Mouse (Mus musculus): Measurements from ENCODE around the gene Gm21958.

Gene Gm21958

DNA sequence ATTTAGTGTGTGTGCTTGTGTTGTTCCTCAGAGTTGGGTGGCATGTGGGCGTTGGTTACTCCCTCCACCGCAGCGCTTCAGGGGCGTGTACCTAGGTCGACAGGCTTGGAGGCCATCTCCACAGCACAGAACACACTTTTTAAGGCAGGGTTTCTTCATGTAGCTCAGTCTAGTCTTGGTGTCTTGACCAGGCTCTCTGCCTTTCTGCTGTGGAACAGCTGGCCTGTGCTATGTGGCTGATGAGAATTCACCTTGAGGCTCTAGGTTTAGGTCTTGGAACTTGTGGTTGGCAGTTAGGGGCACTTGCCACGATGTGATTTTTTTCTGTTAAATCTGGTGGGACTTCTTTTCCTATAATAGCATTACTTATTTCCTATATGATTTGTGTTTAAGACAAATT, at the start of gene Gm21958:
Gene Gm21958 (minus strand): TSS at position 101 of the 400 bp plus-strand sequence.
- no peak for DNase-seq (ENCODE audit: low read depth)

DNA sequence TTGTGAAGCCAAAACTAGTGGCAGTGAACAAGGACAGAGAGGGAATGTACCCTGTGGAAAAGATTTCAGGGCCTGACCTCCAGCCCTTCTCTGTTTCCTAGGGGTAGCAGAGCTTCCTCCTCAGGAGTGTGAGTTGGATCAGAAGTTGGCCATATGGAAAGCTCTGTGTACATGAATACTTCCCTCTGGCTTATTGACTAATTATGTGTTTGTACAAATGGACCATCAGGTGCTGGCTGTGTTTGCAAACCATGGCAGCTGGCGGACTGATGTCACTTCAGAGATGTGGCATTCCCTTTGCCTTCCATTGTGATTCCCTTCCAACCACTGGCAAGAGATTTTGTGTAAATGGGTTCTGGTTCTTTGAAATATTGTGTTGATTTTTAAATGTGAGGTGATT, 47.1 kb upstream of the Gm21958 start:
- DNase-seq (ENCODE audit: low read depth): no peak

DNA sequence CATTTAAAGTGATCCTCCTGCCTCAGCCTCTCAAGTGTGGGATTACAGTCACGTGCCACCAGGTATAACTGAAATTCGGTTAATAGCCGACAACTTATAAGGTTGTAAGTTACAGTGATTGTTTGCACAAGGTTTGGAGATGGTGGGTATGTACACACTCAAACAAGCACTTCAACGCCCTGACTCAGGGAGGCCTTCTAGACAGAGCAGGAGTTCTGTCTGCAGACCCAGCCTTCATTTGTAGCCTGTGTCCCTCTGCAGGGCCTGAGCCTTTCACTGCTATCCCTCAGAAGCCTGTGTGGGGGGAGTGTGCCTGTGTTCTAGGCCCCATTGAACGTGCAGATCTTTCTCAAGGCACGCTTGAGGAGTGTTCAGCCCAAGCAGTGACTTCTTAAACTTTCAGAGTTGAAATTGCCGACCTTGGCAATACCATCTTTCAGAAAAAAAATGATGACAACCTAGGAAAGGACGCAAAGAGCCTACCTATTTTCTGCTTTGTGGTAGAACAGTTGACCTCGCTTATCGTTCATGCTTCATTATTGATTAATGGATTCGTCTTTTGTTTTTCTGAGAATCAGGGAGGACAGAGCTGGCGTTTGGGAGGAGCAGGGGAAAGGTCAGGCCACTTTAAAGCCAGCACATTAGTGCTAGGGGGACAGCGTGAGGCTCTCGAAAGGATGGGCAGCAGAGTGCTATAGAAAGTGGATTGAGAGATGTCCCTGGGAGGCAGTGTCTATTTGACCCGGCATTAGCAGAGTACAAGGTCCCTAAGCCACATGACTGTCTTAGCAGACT, 46.4 kb upstream of the Gm21958 start:
- no peak for DNase-seq (ENCODE audit: low read depth)

- no peak for DNase-seq (ENCODE audit: low read depth)
Measured at GRCm38 (mm10) chr3:54759211-54759610, 45.1 kb upstream of the Gm21958 start.

- no peak for DNase-seq (ENCODE audit: low read depth)
Measured at GRCm38 (mm10) chr3:54757446-54757845, 43.3 kb upstream of the Gm21958 start.

DNA sequence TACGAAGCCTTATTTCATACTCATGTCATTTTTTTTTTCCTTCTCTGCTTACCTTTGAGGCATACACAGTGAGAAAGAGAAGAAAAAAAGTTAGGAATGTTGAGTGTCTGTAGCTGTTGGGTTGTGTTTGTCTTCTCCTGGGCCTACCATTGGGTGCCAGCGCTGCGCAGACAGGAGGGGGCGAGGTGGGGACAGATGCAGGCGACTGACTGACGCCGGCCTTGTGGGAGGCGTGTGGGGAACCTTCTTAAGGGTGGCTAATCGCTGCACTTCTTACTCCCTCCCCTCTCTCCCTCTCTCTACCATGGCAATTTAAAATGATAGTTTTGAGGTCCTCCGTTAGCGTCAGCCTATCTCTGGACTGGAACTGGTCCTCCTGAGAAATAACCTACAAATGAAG, 41.9 kb upstream of the Gm21958 start:
- no peak for DNase-seq (ENCODE audit: low read depth)

GRCm38 (mm10) chr3:54755145-54756041, 41.2 kb upstream of the Gm21958 start, which contains the start of gene Smad9:
TSS of gene Smad9 (plus strand) at chr3:54755582.
- no peak for DNase-seq (ENCODE audit: low read depth)

GRCm38 (mm10) chr3:54753411-54753810, 39.3 kb upstream of the Gm21958 start:
- no peak for DNase-seq (ENCODE audit: low read depth)

GRCm38 (mm10) chr3:54745799-54746198, 31.6 kb upstream of the Gm21958 start:
- DNase-seq (ENCODE audit: low read depth): no peak

- no peak for DNase-seq (ENCODE audit: low read depth)
Measured at GRCm38 (mm10) chr3:54741965-54742364, 27.8 kb upstream of the Gm21958 start.

DNA sequence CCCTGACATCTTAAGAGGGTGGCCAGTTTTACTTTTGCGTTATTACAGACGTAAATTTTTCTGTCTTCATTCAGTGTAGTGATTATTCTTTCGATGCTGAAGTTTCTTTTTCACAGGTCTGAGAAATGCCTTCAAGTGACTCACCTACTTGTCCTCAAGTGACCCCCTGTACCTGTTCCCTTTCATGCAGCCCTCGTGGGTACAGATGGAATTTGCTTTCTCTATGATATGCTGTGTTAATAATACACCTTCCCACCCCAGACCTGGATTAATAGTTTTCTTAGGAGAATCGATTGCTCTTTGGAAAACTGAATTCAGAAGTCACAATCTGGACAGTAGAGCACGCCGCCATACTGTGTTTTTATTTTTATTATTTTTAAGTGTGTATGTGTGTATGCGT, 23.2 kb upstream of the Gm21958 start:
- DNase-seq (ENCODE audit: low read depth): no peak

- peak; percentile 64 for DNase-seq (ENCODE audit: low read depth)
Measured at GRCm38 (mm10) chr3:54736101-54736927, 22.2 kb upstream of the Gm21958 start.

DNA sequence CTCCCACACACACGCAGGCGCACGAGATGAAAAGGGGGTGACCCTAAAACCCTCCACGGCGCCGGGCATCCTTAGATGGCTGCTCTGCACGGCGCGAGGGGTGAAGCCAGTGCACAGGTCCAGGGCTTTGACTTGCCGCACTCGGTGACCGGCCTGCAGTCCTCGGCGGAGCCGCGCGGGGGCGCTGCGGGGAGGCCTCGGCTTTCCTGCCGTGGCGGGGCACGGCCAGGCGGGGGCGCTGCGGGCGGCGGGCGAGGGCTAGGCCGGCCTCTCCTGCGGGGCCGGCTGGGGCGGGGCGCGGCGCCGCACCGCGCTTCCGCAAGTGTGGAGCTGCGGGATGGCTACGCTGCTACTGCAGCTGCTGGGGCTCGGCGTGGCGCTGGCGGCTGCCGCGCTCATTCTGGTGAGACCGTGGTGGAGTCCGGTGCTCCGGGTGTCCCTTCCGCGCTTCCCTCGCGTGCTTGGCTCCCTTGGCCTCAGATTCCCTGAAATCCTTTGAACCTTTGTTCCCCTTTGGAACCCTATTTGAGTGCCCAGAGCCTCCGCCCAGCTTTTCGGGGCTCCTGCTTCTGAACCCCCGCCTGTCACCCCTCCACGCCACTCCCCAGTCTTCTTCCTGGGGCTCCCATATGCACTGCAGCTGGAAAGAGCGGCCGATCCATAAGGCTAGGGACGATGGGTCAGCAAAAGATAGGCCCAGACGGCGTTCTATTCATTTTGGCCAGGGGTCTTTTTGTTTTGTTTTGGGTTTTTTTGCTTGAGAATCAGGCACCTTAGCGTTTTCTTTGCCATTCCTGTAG, 21.3 kb upstream of the Gm21958 start, which contains the start of the genes Exosc8 and Alg5:
Gene Exosc8 (minus strand): TSS at position 147 of the 800 bp plus-strand sequence.
Gene Alg5 (plus strand): TSS at position 293 of the 800 bp plus-strand sequence.
- no peak for DNase-seq (ENCODE audit: low read depth)

DNA sequence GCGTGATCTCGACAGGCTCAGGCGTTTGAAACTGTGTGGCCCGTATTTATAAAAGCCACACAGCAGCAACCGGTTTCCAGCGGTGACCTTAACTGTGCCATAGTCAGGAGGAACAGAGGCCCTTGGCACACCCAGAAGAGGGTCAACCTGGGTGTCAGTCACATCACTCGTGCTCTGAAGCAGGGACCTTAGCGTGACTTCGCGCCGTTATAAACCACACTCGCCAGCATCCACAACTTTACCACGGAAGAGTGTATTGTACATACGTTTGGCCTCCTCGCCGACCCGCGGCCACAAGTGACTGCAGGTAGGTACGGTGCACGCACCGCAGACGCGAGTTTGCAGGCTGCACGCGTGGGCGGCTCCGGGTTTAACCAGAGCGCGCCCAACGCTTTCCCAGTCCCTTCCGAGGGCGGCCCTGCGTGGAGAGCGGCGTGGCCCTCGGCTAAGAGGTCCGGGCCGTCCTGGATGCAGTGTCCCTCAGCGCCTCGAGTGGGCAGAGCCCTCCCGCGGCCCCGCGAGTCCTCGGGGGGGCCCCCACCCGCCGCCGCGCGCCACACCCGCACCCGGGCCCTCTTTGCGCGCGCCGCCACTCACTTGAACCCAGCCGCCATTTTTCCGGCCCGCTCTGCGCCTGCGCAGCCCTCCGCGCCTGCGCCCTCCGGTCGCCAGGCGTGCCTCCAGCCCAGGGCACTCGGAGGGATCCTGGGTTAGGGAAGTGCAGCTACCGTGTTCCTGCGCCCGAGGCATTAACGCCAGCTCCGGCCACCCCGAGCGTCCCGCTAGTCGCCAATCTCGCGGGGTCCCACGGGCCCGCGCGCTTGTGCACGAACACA, 20.5 kb upstream of the Gm21958 start:
- DNase-seq (ENCODE audit: low read depth): peak; percentile 86

DNA sequence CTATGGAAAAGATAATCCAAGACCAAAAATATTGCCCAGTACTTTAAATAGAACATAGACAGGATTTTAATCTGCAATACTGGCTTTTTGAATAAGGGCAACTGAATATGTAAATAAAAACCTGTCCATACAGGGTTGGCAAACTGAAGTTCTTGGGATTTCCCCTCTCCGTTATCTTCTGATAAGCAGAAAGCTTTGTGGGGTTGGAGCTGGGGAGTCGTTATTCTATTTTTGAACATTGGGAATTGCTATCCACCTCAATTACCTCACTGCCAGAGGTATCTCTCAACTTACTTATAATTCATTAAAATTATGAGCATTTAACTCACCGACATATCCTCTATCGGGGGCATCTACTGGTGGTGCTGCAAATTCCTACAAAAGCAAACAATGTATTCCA, 18.2 kb upstream of the Gm21958 start:
- no peak for DNase-seq (ENCODE audit: low read depth)

DNA sequence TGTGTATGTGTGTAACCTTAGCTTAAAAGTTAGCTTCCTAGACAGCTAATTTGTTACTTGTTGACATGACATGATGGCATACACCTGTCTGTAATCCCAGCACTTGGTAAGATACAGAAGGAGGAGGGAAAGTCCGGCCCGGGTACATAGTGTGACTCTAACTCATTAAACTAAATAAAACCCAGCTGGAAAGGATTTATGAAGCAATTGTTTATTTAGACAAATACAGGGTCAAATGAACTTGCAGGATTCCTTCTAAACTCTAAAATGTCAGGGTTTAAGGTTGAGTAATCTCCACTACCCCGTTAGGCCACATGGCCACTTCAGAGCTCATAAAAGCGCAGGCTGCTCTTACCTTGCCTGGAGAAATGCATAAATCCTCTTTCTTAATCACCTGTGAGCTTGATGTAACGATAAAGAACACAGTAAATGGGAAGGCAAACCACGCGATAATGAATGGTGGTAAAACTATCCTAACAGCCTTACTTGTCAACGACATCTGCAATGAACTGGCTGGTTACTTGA, 17.5 kb upstream of the Gm21958 start:
- DNase-seq (ENCODE audit: low read depth): no peak

DNA sequence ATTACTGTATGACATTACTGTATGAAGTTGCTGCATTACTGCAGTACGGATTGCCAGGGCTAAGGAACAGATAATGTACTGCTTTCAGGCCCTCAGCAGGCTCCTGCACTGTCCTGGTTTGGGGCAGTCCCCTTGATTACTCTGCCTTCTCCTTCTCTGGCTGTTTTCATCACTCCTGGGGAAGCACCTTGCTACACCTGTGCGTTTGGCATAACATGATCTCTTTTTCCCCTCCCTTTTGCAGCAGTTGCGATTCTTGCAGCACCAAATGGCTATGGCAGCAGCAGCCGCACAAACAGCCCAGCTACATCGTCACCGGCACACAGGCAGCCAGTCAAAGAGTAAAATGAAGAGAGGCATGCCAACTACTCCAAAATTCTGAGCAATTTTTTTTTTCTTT, 13.9 kb upstream of the Gm21958 start:
- no peak for DNase-seq (ENCODE audit: low read depth)

DNA sequence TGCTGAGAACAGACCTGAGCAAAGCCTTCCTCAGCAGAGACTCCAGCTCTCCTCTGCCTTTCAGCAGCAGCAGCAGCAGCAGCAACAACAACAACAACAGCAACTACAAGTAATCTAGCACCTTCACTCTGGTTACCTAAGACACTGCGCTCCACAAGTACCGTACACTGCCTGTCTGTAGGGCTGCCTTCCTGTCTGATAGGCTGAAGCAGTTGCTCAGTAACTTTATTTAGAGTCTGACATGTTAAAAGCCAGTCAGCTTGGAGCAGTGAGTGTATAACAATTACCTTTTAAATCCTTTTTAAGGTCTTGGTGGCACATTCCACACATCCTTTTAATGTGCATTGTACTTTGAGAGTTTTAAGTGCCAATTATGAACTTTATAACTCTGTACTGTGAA, 13.4 kb upstream of the Gm21958 start:
- DNase-seq (ENCODE audit: low read depth): no peak

DNA sequence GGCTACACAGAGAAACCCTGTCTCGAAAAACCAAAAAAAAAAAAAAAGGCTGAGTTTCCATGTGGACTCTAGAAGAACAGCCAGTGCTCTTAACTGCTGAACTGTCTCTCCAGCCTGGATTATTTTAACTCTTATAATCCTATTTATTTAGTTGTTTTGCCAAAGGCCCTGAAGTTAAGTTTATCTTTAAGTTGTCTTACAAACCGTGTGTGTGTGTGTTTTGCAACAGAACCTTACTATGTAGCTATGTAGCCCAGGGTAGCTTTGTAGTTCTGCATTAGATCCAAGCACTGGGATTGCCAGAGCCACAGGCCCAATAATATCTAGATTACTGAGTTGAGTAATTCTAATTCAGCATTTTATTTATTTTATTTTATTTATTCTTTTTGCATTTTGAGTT, 11.2 kb upstream of the Gm21958 start:
- no peak for DNase-seq (ENCODE audit: low read depth)
